ENCODE assay signal across 12 mouse cellular contexts in the genomic region with DNA sequence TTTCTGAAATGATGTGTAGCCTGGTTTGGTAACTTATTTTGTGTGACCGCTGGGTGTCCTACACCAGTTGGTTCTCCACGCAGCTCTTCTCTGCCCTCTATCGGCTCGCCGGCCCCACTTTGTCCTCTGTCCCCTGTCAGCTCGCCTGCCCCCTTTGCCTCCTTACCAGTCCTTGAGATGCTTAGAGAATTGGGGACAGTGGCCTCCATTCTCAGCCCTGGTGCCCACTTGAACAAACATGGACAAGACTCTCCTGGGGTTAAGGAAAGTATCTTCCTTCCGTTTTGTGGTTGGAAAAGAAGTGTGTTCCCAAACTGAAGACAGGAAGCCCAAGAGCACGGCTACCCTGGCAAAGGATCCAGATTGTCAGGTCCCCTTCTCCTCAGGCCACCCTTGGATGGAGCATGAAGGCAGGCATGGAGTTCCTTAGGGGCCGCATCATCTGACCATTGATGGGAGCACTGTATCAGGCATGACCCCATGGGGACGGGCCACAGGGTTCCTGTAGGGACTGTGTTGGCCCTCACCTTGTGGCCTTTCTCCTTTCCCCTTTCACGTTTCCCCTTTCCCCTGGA.
"Had no signal": no experiment of that assay in that cellular context is flagged by ENCODE, and none has a peak within 500 bp of the region (broad histone marks: within the 10 kb centered on the region; RNA-seq: fewer than 3 reads in every experiment).

No protein-coding gene starts in this region.

- H3K4me3 ChIP-seq: limb, embryonic 12.5 days; liver, embryonic 13.5 days; megakaryocyte, embryonic 14.5 days; midbrain, embryonic 15.5 days; neural tube, embryonic 12.5 days had no signal

- H3K4me1 ChIP-seq: liver, embryonic 13.5 days; megakaryocyte, embryonic 14.5 days; midbrain, embryonic 15.5 days; neural tube, embryonic 12.5 days had no signal

- H3K27me3 ChIP-seq: limb, embryonic 12.5 days; liver, embryonic 13.5 days; midbrain, embryonic 15.5 days; neural tube, embryonic 12.5 days had no signal

- H3K9ac ChIP-seq: limb, embryonic 12.5 days; liver, embryonic 13.5 days; liver, postnatal 0 days; midbrain, embryonic 15.5 days; neural tube, embryonic 12.5 days had no signal

- H3K27ac ChIP-seq: limb, embryonic 12.5 days; liver, embryonic 13.5 days; macrophage; midbrain, embryonic 15.5 days; neural tube, embryonic 12.5 days had no signal

- H3K9me3 ChIP-seq: limb, embryonic 12.5 days; liver, embryonic 13.5 days; midbrain, embryonic 15.5 days; neural tube, embryonic 12.5 days had no signal

- DNase-seq: liver; liver, embryonic 13.5 days; lung, postnatal 10 days; thymus, adult 18-20 months; thymus, postnatal 14 days had no signal

- H3K4me2 ChIP-seq: limb, embryonic 12.5 days; liver, embryonic 13.5 days; midbrain, embryonic 11.5 days; midbrain, embryonic 15.5 days; neural tube, embryonic 12.5 days had no signal

- ATAC-seq: liver, postnatal 0 days; midbrain, embryonic 15.5 days had no signal
